Mouse (Mus musculus) telencephalon, adult 2 months (tissue): ENCODE results near the gene C1ra.
A peak's percentile ranks its signal among the peaks of the same experiment; 100 is the strongest.
"Not testable (repeated sequence)": the region's sequence is repeated elsewhere in the genome, so short reads cannot be mapped to it uniquely, and the experiment has no call there.

Experiments used
- DNase-seq: peaks from one replicate; pipeline ENCODE4 v3.0.0-alpha.2; 2011; ENCODE audit warnings: low read depth, low spot score

C1ra gene

GRCm38 (mm10) chr6:124544466-124544865, 32.3 kb downstream of the C1ra start:
- DNase-seq, result no peak

- no peak for DNase-seq
Observed at GRCm38 (mm10) chr6:124545425-124545824, 33.2 kb downstream of the C1ra start.

DNA sequence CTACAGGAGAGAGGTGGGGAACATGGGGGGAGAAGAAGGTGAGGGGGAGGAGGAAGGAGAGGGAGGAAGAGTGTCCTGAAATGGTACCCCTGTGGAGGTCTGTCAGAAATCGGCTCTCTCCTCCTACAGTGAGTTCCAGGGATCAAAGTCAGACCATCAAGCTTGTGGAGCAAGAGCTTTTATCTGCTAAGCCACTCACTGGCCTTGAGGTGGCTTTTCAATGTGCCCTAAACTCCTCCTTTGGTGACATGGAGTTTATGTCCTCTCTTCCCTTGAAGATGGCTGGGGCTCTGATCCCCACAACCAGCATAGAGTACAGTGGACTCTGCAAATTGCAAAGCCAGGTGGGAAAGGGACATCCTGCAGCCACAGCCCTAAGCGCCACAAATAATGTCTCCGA, 35.8 kb downstream of the C1ra start:
- not testable (repeated sequence) for DNase-seq

GRCm38 (mm10) chr6:124549023-124549550, 36.9 kb downstream of the C1ra start:
- DNase-seq, result no peak

DNA sequence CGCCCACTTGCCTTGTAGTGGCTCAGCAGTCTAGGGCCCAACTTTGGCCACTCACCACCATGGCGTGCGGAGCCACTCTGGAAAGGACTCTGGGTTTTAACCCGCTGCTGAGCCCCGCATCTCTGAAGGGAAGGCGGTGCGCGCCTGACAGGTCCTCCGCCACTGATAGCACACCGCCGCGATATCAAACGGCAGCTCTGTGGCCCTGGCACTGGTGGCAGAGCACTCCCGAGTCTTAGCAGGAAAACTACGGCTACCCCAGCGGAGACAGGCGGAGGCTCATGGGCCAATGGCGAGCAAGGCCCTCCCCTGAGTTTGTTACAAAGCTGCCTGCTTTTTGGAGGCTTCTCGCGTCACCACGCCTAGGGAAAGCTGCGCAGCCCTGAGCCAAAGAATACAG, 40.6 kb downstream of the C1ra start:
- DNase-seq, result no peak

DNA sequence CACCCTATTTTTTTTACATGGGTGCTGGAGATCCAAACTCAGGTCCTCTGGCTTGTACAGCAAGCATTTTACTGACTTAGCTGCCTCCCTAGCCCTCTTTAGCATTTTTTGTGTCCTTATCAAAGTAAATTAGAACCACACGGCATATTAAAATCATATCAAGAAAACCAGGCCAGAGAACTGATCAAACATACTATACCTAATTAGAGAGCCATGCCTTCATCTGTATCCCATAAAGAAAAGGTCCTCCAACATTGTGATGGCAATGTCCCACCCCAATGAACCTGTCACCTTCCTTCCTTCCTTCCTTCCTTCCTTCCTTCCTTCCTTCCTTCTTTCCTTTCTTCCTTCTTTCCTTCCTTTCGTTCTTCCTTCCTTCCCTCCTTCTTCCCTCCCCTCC, 43.8 kb downstream of the C1ra start:
- not testable (repeated sequence) for DNase-seq

DNA sequence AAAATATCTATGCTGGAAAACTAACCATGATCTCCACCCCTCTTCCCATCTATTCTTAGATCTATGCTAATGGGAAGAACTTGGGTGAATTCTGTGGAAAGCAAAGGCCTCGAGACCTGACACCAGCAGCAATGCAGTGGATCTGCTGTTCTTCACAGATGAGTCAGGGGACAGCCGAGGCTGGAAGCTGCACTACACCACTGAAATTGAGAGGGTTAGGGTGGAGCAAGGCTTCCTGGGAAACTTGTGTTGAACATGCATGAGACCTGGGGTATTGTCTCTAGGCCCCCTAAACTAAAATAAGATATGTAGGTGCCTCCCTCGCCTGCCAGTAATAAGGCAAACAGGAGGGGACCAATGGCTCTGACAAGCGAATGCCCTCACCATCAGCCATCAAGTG, 49.0 kb downstream of the C1ra start:
- not testable (repeated sequence) for DNase-seq

GRCm38 (mm10) chr6:124561611-124562010, 49.4 kb downstream of the C1ra start:
- not testable (repeated sequence) for DNase-seq

DNA sequence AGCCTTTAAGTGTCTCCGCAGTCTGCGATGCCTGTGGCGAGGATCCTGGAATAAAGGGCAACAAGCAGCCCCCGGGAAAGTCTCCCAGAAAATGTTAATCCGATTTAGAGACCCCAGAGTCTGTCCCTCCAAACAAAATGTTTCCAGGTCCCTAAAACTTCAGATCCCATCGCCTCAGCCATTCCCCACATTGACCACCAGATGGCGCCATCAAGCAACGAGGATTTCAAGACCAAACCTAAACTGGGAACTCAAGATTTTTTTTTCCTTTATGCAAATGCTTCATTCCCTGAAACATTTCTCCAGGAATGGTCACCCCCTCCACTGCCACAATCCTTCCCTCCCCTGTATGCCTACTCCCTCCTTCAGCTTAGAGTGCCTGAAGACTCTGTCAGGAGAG, 57.8 kb downstream of the C1ra start, which contains the start of gene C1rb:
C1rb (plus strand) TSS at position 269 of the 400 bp plus-strand sequence.
- DNase-seq, result peak; percentile 35
